Comparison of ENCODE assay signal across 15 mouse cellular contexts in genomic region chr5:5264712-5265111, GRCm38 (mm10).
A peak's percentile ranks its signal among the peaks of the same experiment; 100 is the strongest.
DNase-seq lines count a peak whose midpoint lies in the region; ATAC-seq and TF ChIP-seq lines count a peak whose summit lies in the region.
"Had no signal": no experiment of that assay in that cellular context is flagged by ENCODE, and none has a peak within 500 bp of the region (broad histone marks: within the 10 kb centered on the region; RNA-seq: fewer than 3 reads in every experiment).

No protein-coding gene starts in this region.

- no peaks in the 10 kb centered on the region for H3K27me3 ChIP-seq in hindbrain, embryonic 11.5 days (ENCODE audit: control insufficient read depth, insufficient read depth, low read length)
- H3K27me3 ChIP-seq in hindbrain, embryonic 10.5 days (ENCODE audit: insufficient read depth, poor library complexity, severe bottlenecking): no peaks in the 10 kb centered on the region
- no peaks in the 10 kb centered on the region for H3K27me3 ChIP-seq in forebrain, embryonic 15.5 days
- H3K27me3 ChIP-seq in midbrain, embryonic 13.5 days: no peaks in the 10 kb centered on the region
- H3K27me3 ChIP-seq: liver, embryonic 13.5 days; stomach, embryonic 15.5 days had no signal

- no peaks in the 10 kb centered on the region for H3K36me3 ChIP-seq in hindbrain, embryonic 11.5 days (ENCODE audit: control insufficient read depth, insufficient read depth, low read length)
- H3K36me3 ChIP-seq in hindbrain, embryonic 10.5 days: no peaks in the 10 kb centered on the region
- H3K36me3 ChIP-seq in forebrain, embryonic 15.5 days: no peaks in the 10 kb centered on the region
- H3K36me3 ChIP-seq in midbrain, embryonic 13.5 days: no peaks in the 10 kb centered on the region
- H3K36me3 ChIP-seq: heart, embryonic 10.5 days; limb, embryonic 10.5 days; liver, embryonic 13.5 days; stomach, embryonic 15.5 days had no signal

- TF ChIP-seq POLR2A in cortical plate, adult 2 months (IDR thresholded peaks at IDR 0.05; ENCODE audit: extremely low read depth, insufficient read depth, low read length): no peak

- H3K4me1 ChIP-seq in hindbrain, embryonic 11.5 days (replicated peaks; ENCODE audit: control insufficient read depth, insufficient read depth, low read length): no peaks in the 10 kb centered on the region; the same call in 1 of the 2 replicates
- H3K4me1 ChIP-seq in hindbrain, embryonic 10.5 days (replicated peaks): peaks cover 39% of the 10 kb centered on the region
- H3K4me1 ChIP-seq in cortical plate, adult 2 months (ENCODE audit: control insufficient read depth, insufficient read depth, low read length): peaks cover 9% of the 10 kb centered on the region; the same call in 1 of the 2 replicates
- peaks cover 32% of the 10 kb centered on the region for H3K4me1 ChIP-seq in forebrain, embryonic 15.5 days
- H3K4me1 ChIP-seq in midbrain, embryonic 13.5 days (replicated peaks): peaks cover 40% of the 10 kb centered on the region

- no peak for TF ChIP-seq CTCF in cortical plate, adult 2 months (IDR thresholded peaks at IDR 0.05; ENCODE audit: extremely low read depth, insufficient read depth, low read length)

- no peak overlapping the region for H3K9ac ChIP-seq in hindbrain, embryonic 11.5 days (ENCODE audit: low read depth, low read length)
- 0 out of 2 replicates have a peak overlapping the region, but pooled peaks have one; percentile 29 for H3K9ac ChIP-seq in forebrain, embryonic 15.5 days (replicated peaks)
- peak overlapping the region; percentile 54 for H3K9ac ChIP-seq in midbrain, embryonic 13.5 days (replicated peaks)
- H3K9ac ChIP-seq: liver, embryonic 13.5 days; stomach, embryonic 15.5 days had no signal

- no peak overlapping the region for H3K27ac ChIP-seq in hindbrain, embryonic 11.5 days (ENCODE audit: low read depth, low read length)
- no peak overlapping the region for H3K27ac ChIP-seq in hindbrain, embryonic 10.5 days
- peak overlapping the region; percentile 89 for H3K27ac ChIP-seq in cortical plate, adult 2 months (ENCODE audit: insufficient read depth, low read length)
- H3K27ac ChIP-seq in forebrain, embryonic 15.5 days (replicated peaks): peak overlapping the region; percentile 81
- peak overlapping the region; percentile 85 for H3K27ac ChIP-seq in midbrain, embryonic 13.5 days
- H3K27ac ChIP-seq: limb, embryonic 10.5 days; liver, embryonic 13.5 days; stomach, embryonic 15.5 days had no signal

- WGBS in hindbrain, embryonic 11.5 days: 86% methylated on average over 2 of the region's 2 CpGs
- 82% methylated on average over 2 of the region's 2 CpGs for WGBS in hindbrain, embryonic 10.5 days
- WGBS in forebrain, embryonic 15.5 days: 79% methylated on average over 2 of the region's 2 CpGs
- 87% methylated on average over 2 of the region's 2 CpGs for WGBS in midbrain, embryonic 13.5 days

- ATAC-seq in hindbrain, embryonic 11.5 days (ENCODE audit: low FRiP score): no peak
- ATAC-seq in forebrain, embryonic 15.5 days (replicated peaks): no peak
- ATAC-seq in midbrain, embryonic 13.5 days: no peak
- ATAC-seq: inflammation-experienced regulatory T-cells, adult 6 months; lung, postnatal 0 days had no signal

- H3K4me3 ChIP-seq in hindbrain, embryonic 11.5 days (ENCODE audit: low read depth, low read length): no peak overlapping the region
- H3K4me3 ChIP-seq in hindbrain, embryonic 10.5 days: no peak overlapping the region
- peak overlapping the region; percentile 78 for H3K4me3 ChIP-seq in cortical plate, adult 2 months (ENCODE audit: insufficient read depth, low read length)
- peak overlapping the region; percentile 26 for H3K4me3 ChIP-seq in forebrain, embryonic 15.5 days
- peak overlapping the region; percentile 35 for H3K4me3 ChIP-seq in midbrain, embryonic 13.5 days (replicated peaks)
- H3K4me3 ChIP-seq: heart, embryonic 10.5 days; limb, embryonic 10.5 days; liver, embryonic 13.5 days; stomach, embryonic 15.5 days had no signal

- 0 out of 2 replicates have a peak overlapping the region, but pooled peaks have one; percentile 27 for H3K4me2 ChIP-seq in hindbrain, embryonic 11.5 days (replicated peaks; ENCODE audit: low read depth, low read length)
- H3K4me2 ChIP-seq in forebrain, embryonic 15.5 days (replicated peaks): peak overlapping the region; percentile 38
- H3K4me2 ChIP-seq in midbrain, embryonic 13.5 days (replicated peaks): peak overlapping the region; percentile 53
- H3K4me2 ChIP-seq: liver, embryonic 13.5 days; stomach, embryonic 15.5 days had no signal

- no peaks in the 10 kb centered on the region for H3K9me3 ChIP-seq in hindbrain, embryonic 11.5 days (ENCODE audit: control insufficient read depth, low read length)
- no peaks in the 10 kb centered on the region for H3K9me3 ChIP-seq in hindbrain, embryonic 10.5 days
- H3K9me3 ChIP-seq in forebrain, embryonic 15.5 days: no peaks in the 10 kb centered on the region
- H3K9me3 ChIP-seq in midbrain, embryonic 13.5 days: no peaks in the 10 kb centered on the region
- H3K9me3 ChIP-seq: heart, embryonic 10.5 days; limb, embryonic 10.5 days; liver, embryonic 13.5 days; stomach, embryonic 15.5 days had no signal

- no peak for DNase-seq in hindbrain, embryonic 11.5 days (ENCODE audit: low spot score)
- no peak for DNase-seq in hindbrain, embryonic 10.5 days (ENCODE audit: low spot score)
- no peak for DNase-seq in thymus, postnatal 36 days
- DNase-seq in adrenal gland, adult 8-10 months: no peak
- no peak for DNase-seq in adrenal gland, adult 18-20 months (ENCODE audit: low spot score in 2 of 2)
- DNase-seq: cerebellum, adult 11-12 months; liver, embryonic 13.5 days had no signal

Comparison
In these comparisons a context has a peak if more than half of its experiments do, and no peak if none do; other contexts are left out.
1. H3K27ac ChIP-seq: peak in cortical plate, adult 2 months (single experiment), forebrain, embryonic 15.5 days (single experiment) and midbrain, embryonic 13.5 days (single experiment); none in hindbrain, embryonic 11.5 days (single experiment) and hindbrain, embryonic 10.5 days (single experiment).
2. H3K4me3 ChIP-seq: peak in cortical plate, adult 2 months (single experiment), forebrain, embryonic 15.5 days (single experiment) and midbrain, embryonic 13.5 days (single experiment); none in hindbrain, embryonic 11.5 days (single experiment) and hindbrain, embryonic 10.5 days (single experiment).
3. Peak in every context shown above with its lines, with median percentiles within 50 percentile points of each other: H3K4me2 ChIP-seq.